Mouse (Mus musculus) C2C12 (cell line): ENCODE results near the gene Cd38. TPM values are rescaled to one million over a fixed set of nuclear protein-coding genes. Genes with fewer than 3 reads are reported as not detected.

ENCODE experiments used
- H3K27me3 ChIP-seq: one replicate; pipeline ENCODE4 v1.6.1; 2011; ENCODE audit not compliant: control insufficient read depth, insufficient read depth, insufficient read length
- H3K36me3 ChIP-seq: one replicate; pipeline ENCODE4 v1.6.1; 2011; ENCODE audit not compliant: control insufficient read depth, insufficient read depth
- H3K4me3 ChIP-seq: one replicate; pipeline ENCODE4 v1.5.1; 2011; ENCODE audit warnings: mild to moderate bottlenecking, control low read depth; ENCODE audit not compliant: poor library complexity, insufficient read depth, severe bottlenecking
- H3K79me2 ChIP-seq: one replicate; pipeline ENCODE4 v1.6.1; 2011; ENCODE audit not compliant: control insufficient read depth, insufficient read depth
- H3K79me3 ChIP-seq: one replicate; pipeline ENCODE4 v1.6.1; 2011; ENCODE audit warnings: low read depth, control low read depth
- H3ac ChIP-seq: one replicate; pipeline ENCODE3; 2011; ENCODE audit warnings: low read depth; ENCODE audit not compliant: control insufficient read depth, insufficient read length
- CEBPB ChIP-seq: IDR thresholded peaks from one replicate; pipeline ENCODE4 v1.6.1; 2011; ENCODE audit warnings: low read depth, mild to moderate bottlenecking, control low read depth, moderate library complexity
- CTCF ChIP-seq: IDR thresholded peaks from one replicate; pipeline ENCODE4 v1.5.1; 2011; ENCODE audit not compliant: control insufficient read depth, insufficient read depth, insufficient read length
- FOSL1 ChIP-seq: IDR thresholded peaks from one replicate; pipeline ENCODE4 v1.8.0; 2011; ENCODE audit warnings: mild to moderate bottlenecking, low read length; ENCODE audit not compliant: poor library complexity, insufficient read depth, severe bottlenecking
- MAX ChIP-seq: IDR thresholded peaks from one replicate; pipeline ENCODE4 v1.6.1; 2011; ENCODE audit warnings: mild to moderate bottlenecking, control low read depth
- MYOD1 ChIP-seq: IDR thresholded peaks from one replicate; pipeline ENCODE4 v1.6.1; 2011; ENCODE audit warnings: low read depth; ENCODE audit not compliant: control insufficient read depth, insufficient read length
- MYOG ChIP-seq: IDR thresholded peaks from one replicate; pipeline ENCODE4 v1.6.1; 2011; ENCODE audit not compliant: control insufficient read depth, insufficient read length; ENCODE audit errors: extremely low read depth
- USF1 ChIP-seq: IDR thresholded peaks from one replicate; pipeline ENCODE4 v1.6.1; 2011; ENCODE audit warnings: low read depth, mild to moderate bottlenecking, control low read depth, moderate library complexity
- polyA plus RNA-seq: library from polyadenylated mRNA; unstranded; fragments of >200 nt; fragmentation: generic; extraction: Trizol; gene quantifications from one replicate; pipeline ENCODE4 v1.2.1, GENCODE M21; 2012; ENCODE audit warnings: missing spikeins

Gene Cd38
- polyA plus RNA-seq, 1 experiment, result 0.18 TPM

- H3K4me3 ChIP-seq, result no peak overlapping the region
- H3K36me3 ChIP-seq, result no peaks in the 10 kb centered on the region
- H3K79me2 ChIP-seq, result no peaks in the 10 kb centered on the region
- no peaks in the 10 kb centered on the region for H3K79me3 ChIP-seq
- no peak overlapping the region for H3ac ChIP-seq
- peaks cover 4% of the 10 kb centered on the region for H3K27me3 ChIP-seq
- TF ChIP-seq MYOG, result no peak
- TF ChIP-seq CTCF, result no peak
- no peak for TF ChIP-seq FOSL1
- no peak for TF ChIP-seq MYOD1
- no peak for TF ChIP-seq MAX
- no peak for TF ChIP-seq CEBPB
- no peak for TF ChIP-seq USF1
Measured at GRCm38 (mm10) chr5:43915261-43915886, 47.0 kb downstream of the Cd38 start.

GRCm38 (mm10) chr5:43921877-43922276 is 53.5 kb downstream of the Cd38 start:
- Histone ChIP-seq H3K36me3 (no peaks in the 10 kb centered on the region), H3K4me3 (no peak overlapping the region), H3K79me3 (no peaks in the 10 kb centered on the region)

GRCm38 (mm10) chr5:43923933-43924332 is 55.6 kb downstream of the Cd38 start:
- no peak for TF ChIP-seq MYOD1
- peak; percentile 62 for TF ChIP-seq CTCF
- H3K79me3 ChIP-seq, result no peaks in the 10 kb centered on the region
- no peak overlapping the region for H3ac ChIP-seq
- H3K79me2 ChIP-seq, result no peaks in the 10 kb centered on the region
- no peaks in the 10 kb centered on the region for H3K36me3 ChIP-seq
- H3K4me3 ChIP-seq, result no peak overlapping the region
- no peaks in the 10 kb centered on the region for H3K27me3 ChIP-seq

More at GRCm38 (mm10) chr5:43921877-43922276, 53.5 kb downstream of the Cd38 start:
- TF ChIP-seq CTCF, result no peak
- TF ChIP-seq MYOG, result no peak
- TF ChIP-seq USF1, result no peak
- no peak for TF ChIP-seq MAX
- no peak for TF ChIP-seq MYOD1
- TF ChIP-seq FOSL1, result no peak
- no peak for TF ChIP-seq CEBPB
- H3K27me3 ChIP-seq, result peaks cover 1% of the 10 kb centered on the region
- no peaks in the 10 kb centered on the region for H3K79me2 ChIP-seq
- no peak overlapping the region for H3ac ChIP-seq

- Histone ChIP-seq H3K79me3 (no peaks in the 10 kb centered on the region), H3K4me3 (no peak overlapping the region), H3K36me3 (no peaks in the 10 kb centered on the region), H3K79me2 (no peaks in the 10 kb centered on the region), H3K27me3 (peaks cover 3% of the 10 kb centered on the region), H3ac (no peak overlapping the region)
- no peak for TF ChIP-seq CTCF
Measured at GRCm38 (mm10) chr5:43927729-43928128, 59.4 kb downstream of the Cd38 start.

GRCm38 (mm10) chr5:43933269-43933668 is 64.9 kb downstream of the Cd38 start:
- H3ac ChIP-seq, result no peak overlapping the region
- H3K36me3 ChIP-seq, result no peaks in the 10 kb centered on the region
- peaks cover 6% of the 10 kb centered on the region for H3K27me3 ChIP-seq
- no peaks in the 10 kb centered on the region for H3K79me3 ChIP-seq
- TF ChIP-seq CEBPB (no peak), MAX (no peak), MYOD1 (no peak), MYOG (no peak), FOSL1 (no peak), USF1 (no peak), CTCF (no peak)
- H3K4me3 ChIP-seq, result no peak overlapping the region
- H3K79me2 ChIP-seq, result no peaks in the 10 kb centered on the region

GRCm38 (mm10) chr5:43947330-43947977 is 79.1 kb downstream of the Cd38 start:
- Histone ChIP-seq H3ac (no peak overlapping the region), H3K36me3 (no peaks in the 10 kb centered on the region), H3K27me3 (no peaks in the 10 kb centered on the region), H3K79me2 (no peaks in the 10 kb centered on the region), H3K79me3 (no peaks in the 10 kb centered on the region), H3K4me3 (no peak overlapping the region)
- TF ChIP-seq MYOD1 (no peak), CEBPB (no peak), MYOG (no peak), CTCF (no peak), MAX (no peak), FOSL1 (no peak), USF1 (no peak)
